In genomic region chr9:45849528-45850408, GRCm38 (mm10) we compare ENCODE assay signal across 9 mouse cellular contexts. TPM values are rescaled to one million over a fixed set of nuclear protein-coding genes. Genes with fewer than 3 reads are reported as not detected.
DNase-seq lines count a peak whose midpoint lies in the region; ATAC-seq and TF ChIP-seq lines count a peak whose summit lies in the region.
"Had no signal": no experiment of that assay in that cellular context is flagged by ENCODE, and none has a peak within 500 bp of the region (broad histone marks: within the 10 kb centered on the region; RNA-seq: fewer than 3 reads in every experiment).

No protein-coding gene starts in this region.

- no peaks in the 10 kb centered on the region for H3K27me3 ChIP-seq in forebrain, postnatal 0 days (ENCODE audit: insufficient read depth, low read length)
- H3K27me3 ChIP-seq: Patski had no signal

- H3K4me3 ChIP-seq in layer of hippocampus, adult 2 months = no peak overlapping the region
- H3K4me3 ChIP-seq in forebrain, postnatal 0 days (ENCODE audit: low read depth, low read length) = no peak overlapping the region

- H3K9ac ChIP-seq in forebrain, postnatal 0 days = no peak overlapping the region; the same call in 1 of the 2 replicates

- H3K4me1 ChIP-seq in forebrain, postnatal 0 days (ENCODE audit: insufficient read depth) = no peaks in the 10 kb centered on the region

- peaks cover 17% of the 10 kb centered on the region for H3K36me3 ChIP-seq in forebrain, postnatal 0 days (ENCODE audit: insufficient read depth)

- ATAC-seq in forebrain, postnatal 0 days = peak; percentile 69
- ATAC-seq in erythroblast, adult 5-6 weeks (replicated peaks; ENCODE audit: low FRiP score, poor library complexity, severe bottlenecking) = no peak
- ATAC-seq: Patski had no signal

- H3K4me2 ChIP-seq in forebrain, postnatal 0 days (ENCODE audit: low read depth) = no peak overlapping the region

- no peak for DNase-seq in layer of hippocampus, adult 2 months (ENCODE audit: low spot score in 2 of 2)
- DNase-seq in layer of hippocampus, adult 11-12 months (ENCODE audit: low spot score) = no peak
- peak; percentile 43 for DNase-seq in forebrain, postnatal 0 days
- DNase-seq in heart, postnatal 4 days = peak; percentile 82
- DNase-seq in liver = peak; percentile 28
- DNase-seq in ovary, postnatal 10 days (ENCODE audit: low spot score) = peak; percentile 41
- no peak for DNase-seq in embryo, embryonic 10.5 days (ENCODE audit: low spot score)

- peak overlapping the region; percentile 78 for H3K27ac ChIP-seq in layer of hippocampus, adult 2 months
- H3K27ac ChIP-seq in forebrain, postnatal 0 days (ENCODE audit: low read depth, low read length) = peak overlapping the region; percentile 54

- H3K9me3 ChIP-seq in forebrain, postnatal 0 days (ENCODE audit: low read length) = no peaks in the 10 kb centered on the region

- WGBS in forebrain, postnatal 0 days = 44% methylated on average over 9 of the region's 9 CpGs

- TF ChIP-seq CTCF in layer of hippocampus, adult 2 months (conservative IDR thresholded peaks at IDR 0.05) = no peak
- no peak for TF ChIP-seq CTCF in forebrain, postnatal 0 days (IDR thresholded peaks at IDR 0.05; ENCODE audit: low read depth)

RNA-seq across cellular contexts. Expression of gene Bace1, which starts 11.4 kb away (rescaled TPM):
- total RNA-seq in layer of hippocampus, adult 2 months (2021) = 10 to 100 TPM; 76.6 to 80.3 TPM
- total RNA-seq in forebrain, postnatal 0 days (2014; rRNA removed) = 40.9 and 48.5 TPM in 2 replicates
- polyA plus RNA-seq in forebrain, postnatal 0 days (2015; fragmentation: Nextera tagmentation; extraction: Ambion mirVana) = 25.1 and 39.1 TPM in 2 replicates
- 10 to 100 TPM; 38.3 to 41.3 TPM for total RNA-seq in heart, postnatal 4 days (2021)
- 1.0 and 25.7 TPM in 2 replicates for total RNA-seq in erythroblast, adult 5-6 weeks (2015; ENCODE audit: low replicate concordance)
- total RNA-seq in erythroblast, adult 5-6 weeks (2017; ENCODE audit: low replicate concordance) = 2.5 and 14.2 TPM in 2 replicates

RNA-seq across cellular contexts. Expression of gene Cep164, which starts 21.3 kb away (rescaled TPM):
- total RNA-seq in layer of hippocampus, adult 2 months (2021) = 10 to 100 TPM; 13.6 TPM
- total RNA-seq in forebrain, postnatal 0 days (2014; rRNA removed) = 16.3 and 22.0 TPM in 2 replicates
- 7.3 and 10.4 TPM in 2 replicates for polyA plus RNA-seq in forebrain, postnatal 0 days (2015; fragmentation: Nextera tagmentation; extraction: Ambion mirVana)
- total RNA-seq in heart, postnatal 4 days (2021) = 10 to 100 TPM; 13.9 to 15.7 TPM
- total RNA-seq in erythroblast, adult 5-6 weeks (2015; ENCODE audit: low replicate concordance) = 27.3 and 34.7 TPM in 2 replicates
- 52.8 and 68.6 TPM in 2 replicates for total RNA-seq in erythroblast, adult 5-6 weeks (2017; ENCODE audit: low replicate concordance)

RNA-seq across cellular contexts. Expression of gene Pcsk7, which starts 56.5 kb away (rescaled TPM):
- total RNA-seq in layer of hippocampus, adult 2 months (2021) = 10 to 100 TPM; 25.0 to 28.0 TPM
- 32.5 and 33.8 TPM in 2 replicates for total RNA-seq in forebrain, postnatal 0 days (2014; rRNA removed)
- polyA plus RNA-seq in forebrain, postnatal 0 days (2015; fragmentation: Nextera tagmentation; extraction: Ambion mirVana) = 13.7 and 16.1 TPM in 2 replicates
- total RNA-seq in heart, postnatal 4 days (2021) = 10 to 100 TPM; 20.6 to 25.2 TPM
- 5.9 and 9.6 TPM in 2 replicates for total RNA-seq in erythroblast, adult 5-6 weeks (2015; ENCODE audit: low replicate concordance)
- total RNA-seq in erythroblast, adult 5-6 weeks (2017; ENCODE audit: low replicate concordance) = 8.6 and 11.8 TPM in 2 replicates

RNA-seq across cellular contexts. Expression of gene Rnf214, which starts 56.9 kb away (rescaled TPM):
- 10 to 100 TPM; 75.2 to 81.3 TPM for total RNA-seq in layer of hippocampus, adult 2 months (2021)
- total RNA-seq in forebrain, postnatal 0 days (2014; rRNA removed) = 52.2 and 62.9 TPM in 2 replicates
- polyA plus RNA-seq in forebrain, postnatal 0 days (2015; fragmentation: Nextera tagmentation; extraction: Ambion mirVana) = 53.8 and 73.5 TPM in 2 replicates
- 10 to 100 TPM; 36.3 to 39.4 TPM for total RNA-seq in heart, postnatal 4 days (2021)
- total RNA-seq in erythroblast, adult 5-6 weeks (2015; ENCODE audit: low replicate concordance) = 7.3 and 17.3 TPM in 2 replicates
- total RNA-seq in erythroblast, adult 5-6 weeks (2017; ENCODE audit: low replicate concordance) = 17.3 and 22.4 TPM in 2 replicates

Comparison
In these comparisons a context has a peak if more than half of its experiments do, and no peak if none do; other contexts are left out.
1. DNase-seq: peak in forebrain, postnatal 0 days (single experiment), heart, postnatal 4 days (single experiment), liver (single experiment) and ovary, postnatal 10 days (single experiment); none in layer of hippocampus, adult 2 months (0 of 2), layer of hippocampus, adult 11-12 months (single experiment) and embryo, embryonic 10.5 days (single experiment).